Mouse (Mus musculus) ES-E14 (cell line): ENCODE results near the gene Cxcr5. TPM values are rescaled to one million over a fixed set of nuclear protein-coding genes. Genes with fewer than 3 reads are reported as not detected.

Experiments used
- DNase-seq: peaks from one replicate; pipeline ENCODE4 v3.0.0-alpha.2; 2013; ENCODE audit warnings: low read depth, low spot score
- H3K27ac ChIP-seq: 2 replicates; pipeline ENCODE4 v1.5.1; 2012; ENCODE audit warnings: low read depth, mild to moderate bottlenecking, low read length, moderate library complexity, mixed read lengths; ENCODE audit not compliant: poor library complexity, insufficient read depth, severe bottlenecking
- H3K36me3 ChIP-seq: 2 replicates; pipeline ENCODE4 v1.6.1; 2012; ENCODE audit warnings: mild to moderate bottlenecking, low read length, moderate library complexity, mixed read lengths; ENCODE audit not compliant: control insufficient read depth, poor library complexity, insufficient read depth, severe bottlenecking
- H3K4me1 ChIP-seq, 2 experiments: fragments of 150-350 bp in 1 of 2; sonication (generic) in 1 of 2; 2 replicates each; pipeline ENCODE4 v1.6.1; 2012; ENCODE audit warnings: low read length in 2 of 2, mild to moderate bottlenecking in 1 of 2, mixed read lengths in 1 of 2; ENCODE audit not compliant: control insufficient read depth in 2 of 2, insufficient read depth in 2 of 2, poor library complexity in 1 of 2
- H3K4me3 ChIP-seq, 2 experiments: fragments of 150-350 bp in 1 of 2; sonication (generic) in 1 of 2; 2 replicates each; pipeline ENCODE4 v1.5.1; 2012; ENCODE audit warnings: low read length in 2 of 2, low read depth in 1 of 2, mild to moderate bottlenecking in 1 of 2, mixed read lengths in 1 of 2; ENCODE audit not compliant: insufficient read depth in 1 of 2, poor library complexity in 1 of 2, severe bottlenecking in 1 of 2
- H3K9ac ChIP-seq: 2 replicates; pipeline ENCODE4 v1.6.1; 2012; ENCODE audit warnings: low read depth, mild to moderate bottlenecking, low read length, mixed read lengths; ENCODE audit not compliant: poor library complexity, insufficient read depth, severe bottlenecking
- H3K9me3 ChIP-seq: fragments of 150-350 bp; sonication (generic); 2 replicates; pipeline ENCODE4 v1.6.1; 2012; ENCODE audit warnings: low read depth, mild to moderate bottlenecking, low read length; ENCODE audit not compliant: control insufficient read depth, insufficient read depth
- CHD2 ChIP-seq: IDR thresholded peaks from 2 replicates; pipeline ENCODE4 v1.6.1; 2014; ENCODE audit warnings: mild to moderate bottlenecking, low read depth, low read length, inconsistent platforms
- HCFC1 ChIP-seq: IDR thresholded peaks from 2 replicates; pipeline ENCODE4 v1.6.1; 2012; ENCODE audit warnings: low read length, inconsistent platforms, borderline replicate concordance; ENCODE audit not compliant: insufficient read depth
- MAFK ChIP-seq: IDR thresholded peaks from 2 replicates; pipeline ENCODE4 v1.6.1; 2014; ENCODE audit warnings: mild to moderate bottlenecking, low read depth, low read length, inconsistent platforms; ENCODE audit not compliant: insufficient read depth
- ZC3H11A ChIP-seq: IDR thresholded peaks from 2 replicates; pipeline ENCODE4 v1.6.1; 2012; ENCODE audit warnings: low read depth, mild to moderate bottlenecking, inconsistent platforms, low read length, borderline replicate concordance
- ZNF384 ChIP-seq: IDR thresholded peaks from 2 replicates; pipeline ENCODE4 v1.6.1; 2012; ENCODE audit warnings: low read depth, low read length, inconsistent platforms
- in situ Hi-C, 2 experiments: fragments of 600-800 bp; cut with MboI; formaldehyde crosslinking; loops; one replicate each; pipeline ENCODE4 v1.15.1; 2025; ENCODE audit warnings: low sequenced_read_pairs in 2 of 2, inconsistent platforms in 1 of 2; ENCODE audit not compliant: unreplicated experiment in 2 of 2
- total RNA-seq: library from RNA; depleted of rRNA; stranded (reverse); fragments of 300-350 nt; gene quantifications from 2 replicates; pipeline ENCODE4 v1.2.3, GENCODE M21; 2012

The Cxcr5 gene
- total RNA-seq, 1 experiment: 0.31 TPM

DNA sequence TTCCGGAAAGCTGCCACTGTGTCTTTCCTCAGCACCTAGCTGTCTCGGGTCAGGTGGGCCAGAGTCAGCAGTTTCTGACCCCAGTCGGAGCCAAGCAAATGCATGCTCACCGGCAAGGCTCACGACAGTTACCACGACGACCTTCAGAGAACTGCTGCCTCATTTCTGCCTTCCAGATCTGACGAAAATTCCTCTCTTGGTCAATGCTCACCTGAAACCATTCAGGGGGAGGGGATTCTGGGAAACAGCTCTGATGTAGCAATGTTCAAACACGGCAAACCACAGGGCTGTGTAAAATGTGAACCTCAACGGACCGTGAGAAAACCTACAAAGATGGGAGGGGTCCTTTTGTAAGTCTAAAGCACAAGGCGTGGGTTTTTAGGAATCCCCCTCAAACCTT, 1.3 kb upstream of the Cxcr5 start:
- H3K4me3 ChIP-seq: no peak overlapping the region
- H3K4me1 ChIP-seq: peaks cover 3 to 12% of the 10 kb centered on the region in 2 experiments; a peak in 2 of 4 replicates
- no peak for DNase-seq
- TF ChIP-seq ZNF384 (no peak), ZC3H11A (no peak), HCFC1 (no peak), MAFK (0 out of 2 replicates have a peak, but pooled peaks have one; percentile 47), CHD2 (no peak)
- no peaks in the 10 kb centered on the region for H3K36me3 ChIP-seq
- H3K9ac ChIP-seq: no peak overlapping the region
- in situ Hi-C loops: no loop called here
- no peaks in the 10 kb centered on the region for H3K9me3 ChIP-seq
- no peak overlapping the region for H3K27ac ChIP-seq

DNA sequence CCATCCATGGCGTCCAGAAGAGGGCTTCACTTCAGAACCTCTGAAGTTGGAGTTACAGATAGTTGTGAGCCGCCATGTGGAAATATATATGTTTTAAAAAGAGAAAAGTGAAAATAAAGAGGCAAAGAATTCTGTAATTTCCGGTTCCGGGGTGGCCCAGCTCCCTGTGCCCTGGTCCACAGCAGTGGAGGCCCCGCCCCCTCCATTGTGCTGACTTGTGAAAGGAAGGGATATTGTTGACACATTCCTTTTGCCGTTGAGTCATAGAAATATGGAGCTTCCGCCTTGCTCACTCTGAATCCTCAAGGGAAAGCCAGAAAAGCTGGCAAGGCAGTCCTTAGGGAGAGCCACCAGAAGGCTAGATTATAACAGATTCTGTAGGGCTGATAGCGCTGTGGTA, 9.5 kb downstream of the Cxcr5 start:
- Histone ChIP-seq H3K9me3 (no peaks in the 10 kb centered on the region), H3K9ac (no peak overlapping the region), H3K36me3 (no peaks in the 10 kb centered on the region), H3K27ac (no peak overlapping the region), H3K4me3 (no peak overlapping the region), H3K4me1 (0 out of 4 replicates have a peak, but pooled peaks cover 0 to 4% of the 10 kb centered on the region in 2 experiments)
- in situ Hi-C loops: no loop called here
- TF ChIP-seq CHD2: no peak
- no peak for TF ChIP-seq ZNF384
- no peak for TF ChIP-seq MAFK
- TF ChIP-seq ZC3H11A: no peak
- no peak for TF ChIP-seq HCFC1
- no peak for DNase-seq

DNA sequence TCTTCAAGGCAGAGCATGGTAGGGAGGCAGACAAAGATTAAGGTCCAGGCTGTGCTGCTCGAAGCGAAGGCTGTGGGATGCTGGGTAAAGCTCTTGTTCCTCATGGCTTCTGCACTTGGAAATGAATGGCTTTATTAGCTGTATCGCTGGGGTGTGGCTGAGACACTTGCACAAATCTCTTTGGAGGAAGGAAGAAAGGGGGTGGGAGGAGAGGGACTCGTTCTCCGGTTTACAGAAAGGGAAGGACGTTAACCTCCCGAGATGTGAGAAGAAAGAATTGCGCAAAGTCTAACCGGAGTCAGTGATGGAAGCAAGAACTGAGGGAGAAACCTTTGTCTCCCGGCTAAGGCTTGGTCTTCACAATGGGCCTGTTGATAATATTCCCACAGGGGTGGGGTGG, 10.5 kb downstream of the Cxcr5 start:
- DNase-seq: no peak
- H3K27ac ChIP-seq: no peak overlapping the region
- TF ChIP-seq ZC3H11A: no peak
- no peak for TF ChIP-seq HCFC1
- TF ChIP-seq MAFK: no peak
- TF ChIP-seq ZNF384: no peak
- no peak overlapping the region for H3K4me3 ChIP-seq
- H3K9ac ChIP-seq: no peak overlapping the region
- 0 out of 4 replicates have a peak, but pooled peaks cover 0 to 4% of the 10 kb centered on the region in 2 experiments for H3K4me1 ChIP-seq
- no peaks in the 10 kb centered on the region for H3K36me3 ChIP-seq
- H3K9me3 ChIP-seq: no peaks in the 10 kb centered on the region
- in situ Hi-C loops: no loop called here

DNA sequence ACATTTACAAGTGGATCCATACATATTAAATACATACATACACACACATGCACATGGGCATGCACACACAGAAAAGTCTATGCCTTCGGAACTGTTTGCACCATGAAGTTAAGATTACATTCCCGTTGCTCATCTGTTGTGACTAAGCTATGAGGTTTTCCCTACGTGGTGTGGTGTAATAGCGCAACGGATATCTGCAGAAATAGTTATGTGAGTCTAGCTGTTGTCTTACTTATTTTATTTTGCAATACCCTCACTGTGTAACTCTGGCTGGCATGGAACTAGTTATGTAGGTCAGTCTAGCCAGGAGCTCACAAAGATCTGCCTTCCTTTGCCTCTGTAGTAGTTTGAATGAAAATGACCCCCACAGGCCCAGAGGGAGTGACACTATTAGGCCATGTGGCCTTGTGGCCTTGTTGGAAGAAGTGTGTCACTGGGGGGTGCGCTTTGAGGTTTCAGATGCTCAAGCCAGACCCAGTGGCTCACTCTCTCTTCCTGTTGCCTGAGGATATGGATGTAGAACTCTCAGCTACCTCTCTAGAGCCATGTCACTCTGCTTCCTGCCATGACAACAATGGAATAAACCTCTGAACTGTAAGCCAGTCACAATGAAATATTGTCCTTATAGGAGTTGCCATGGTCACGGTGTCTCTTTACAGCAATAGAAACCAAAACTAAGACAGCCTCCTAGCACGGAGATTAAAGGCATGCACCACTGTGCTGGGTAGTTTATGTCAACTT, 13.1 kb downstream of the Cxcr5 start:
- Histone ChIP-seq H3K9ac (no peak overlapping the region), H3K9me3 (no peaks in the 10 kb centered on the region), H3K36me3 (no peaks in the 10 kb centered on the region), H3K4me1 (0 out of 4 replicates have a peak, but pooled peaks cover 0 to 4% of the 10 kb centered on the region in 2 experiments), H3K4me3 (no peak overlapping the region), H3K27ac (no peak overlapping the region)
- in situ Hi-C loops: no loop called here
- no peak for TF ChIP-seq ZC3H11A
- TF ChIP-seq MAFK: no peak
- no peak for TF ChIP-seq CHD2
- TF ChIP-seq ZNF384: no peak
- no peak for TF ChIP-seq HCFC1
- DNase-seq: no peak
